Mouse (Mus musculus) gastrocnemius, postnatal 14 days (tissue): ENCODE measurements around the gene Gm35315. TPM values are rescaled to one million over a fixed set of nuclear protein-coding genes. Genes with fewer than 3 reads are reported as not detected.
"Not testable (repeated sequence)": the region's sequence is repeated elsewhere in the genome, so short reads cannot be mapped to it uniquely, and the experiment has no call there.

Experiments used
- DNase-seq: peaks from one replicate; pipeline ENCODE4 v3.0.0; 2021; ENCODE audit warnings: mixed read lengths
- intact Hi-C: fragments of 180-260 bp; cut with DNase I; formaldehyde crosslinking; loops from one replicate; pipeline ENCODE4 v1.15.1; 2025; ENCODE audit warnings: low total_unique reads
- total RNA-seq, 2 experiments: library from RNA; stranded (reverse); gene quantifications; 2 replicates each; pipeline ENCODE4 v1.2.3; 2021

Gene Gm35315
- total RNA-seq, 2 experiments from 2014 or later, result 0.12 to 0.24 TPM

- no peak for DNase-seq
- intact Hi-C loops, result no loop called here
Measured at GRCm38 (mm10) chr5:110102853-110103625, 8.8 kb upstream of the Gm35315 start.

- DNase-seq, result no peak
- intact Hi-C loops, result no loop called here
Measured at GRCm38 (mm10) chr5:110102429-110102828, 8.2 kb upstream of the Gm35315 start.

- peak; percentile 35 for DNase-seq
- intact Hi-C loops, result no loop called here
Measured at GRCm38 (mm10) chr5:110101716-110102347, 7.6 kb upstream of the Gm35315 start.

DNA sequence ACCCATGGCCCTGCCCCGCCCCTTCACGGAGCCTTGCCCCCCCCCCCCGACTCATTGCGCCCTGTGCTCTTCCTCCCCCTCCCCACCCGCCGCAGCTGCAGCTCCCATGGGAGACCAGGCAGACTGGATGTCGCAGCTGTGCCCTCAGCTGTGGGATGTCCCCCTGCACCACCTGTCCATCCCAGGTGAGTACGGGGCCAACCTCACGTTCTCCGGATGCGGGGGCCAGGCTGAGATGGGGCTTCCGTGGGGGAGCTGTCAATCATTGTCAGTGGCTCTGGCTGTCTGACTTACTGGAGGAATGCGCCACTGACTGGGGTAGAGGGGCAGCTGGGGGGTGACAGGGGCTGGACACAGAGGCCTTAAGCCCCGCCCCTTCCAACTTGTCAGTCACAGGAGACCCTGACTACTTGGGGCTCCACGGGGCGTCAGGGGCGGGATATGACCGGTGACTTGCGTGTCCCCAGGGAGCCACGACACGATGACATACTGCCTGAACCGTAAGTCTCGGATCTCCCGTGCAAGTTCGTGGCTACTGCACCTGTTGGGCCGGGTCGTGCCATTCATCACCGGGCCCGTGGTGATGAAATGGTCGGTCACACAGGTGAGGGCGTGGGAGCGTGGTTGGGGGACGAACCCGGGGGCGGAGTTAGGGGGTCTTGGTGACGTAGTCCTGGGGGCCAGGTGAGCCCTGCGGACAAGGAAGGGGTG lies 6.9 kb upstream of the Gm35315 start:
- intact Hi-C loops, result no loop called here
- peak; percentile 5 for DNase-seq

- intact Hi-C loops, result no loop called here
Measured at GRCm38 (mm10) chr5:110099656-110100580, 5.7 kb upstream of the Gm35315 start, which contains the start of gene Plcxd1. Gene Plcxd1, plus strand, starts transcription at chr5:110099969.

DNA sequence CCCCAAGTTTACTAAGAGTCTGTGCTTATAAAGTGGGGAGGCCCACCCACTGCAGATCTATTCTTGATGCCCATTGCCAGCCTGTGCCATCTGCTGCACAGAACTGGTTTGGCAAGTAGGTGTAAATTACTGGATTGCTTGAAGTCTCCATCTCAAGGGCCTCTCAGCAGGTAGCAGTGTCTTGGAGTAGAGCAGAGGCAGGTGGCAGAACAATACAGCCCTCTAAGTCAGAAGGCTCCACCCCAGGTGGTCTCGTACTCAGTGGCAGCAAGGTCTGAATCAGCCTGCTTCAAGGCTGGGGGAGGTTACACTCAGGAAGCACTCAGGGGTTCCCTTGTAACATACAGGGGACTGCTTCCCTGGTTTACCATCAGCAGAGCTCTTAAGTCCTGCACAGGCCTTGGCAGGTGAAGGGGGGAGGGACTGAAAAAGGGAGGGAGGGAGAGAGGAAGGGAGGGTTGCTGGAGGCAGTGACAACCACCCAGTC lies 4.8 kb upstream of the Gm35315 start:
- intact Hi-C loops, result no loop called here
- no peak for DNase-seq

More at GRCm38 (mm10) chr5:110099656-110100580, 5.7 kb upstream of the Gm35315 start, which contains the start of gene Plcxd1:
- DNase-seq, result no peak

DNA sequence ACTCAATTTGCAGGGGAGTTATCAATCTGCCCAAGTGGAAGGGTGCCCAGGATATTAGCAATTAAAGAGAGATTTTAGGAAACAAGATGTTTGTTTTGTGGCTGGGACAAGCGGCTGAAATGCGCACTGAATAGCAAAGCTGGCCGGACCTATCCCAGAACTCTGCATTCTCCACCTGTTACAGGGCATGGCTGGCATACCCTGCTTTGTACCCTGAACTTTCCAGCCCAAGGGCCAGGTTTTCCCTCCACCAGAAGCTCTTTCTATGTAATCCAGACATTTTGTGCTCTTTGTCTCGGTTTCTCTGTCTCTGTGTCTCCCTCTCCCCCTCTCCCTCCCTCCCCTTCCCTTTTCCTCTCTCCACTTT lies 610 bp upstream of the Gm35315 start:
- intact Hi-C loops, result no loop called here

GRCm38 (mm10) chr5:110091546-110091945 lies 2.7 kb downstream of the Gm35315 start:
- intact Hi-C loops, result no loop called here
- no peak for DNase-seq

More for the DNA sequence above, 610 bp upstream of the Gm35315 start:
- no peak for DNase-seq

- intact Hi-C loops, result no loop called here
- no peak for DNase-seq
Measured at GRCm38 (mm10) chr5:110086161-110086866, 7.9 kb downstream of the Gm35315 start.

GRCm38 (mm10) chr5:110082961-110083360 lies 11.3 kb downstream of the Gm35315 start:
- no peak for DNase-seq
- intact Hi-C loops, result no loop called here

- intact Hi-C loops, DNase-seq: not testable (repeated sequence)
Measured at GRCm38 (mm10) chr5:110072413-110072812, 21.8 kb downstream of the Gm35315 start, which contains the start of gene Gm17655. Gene Gm17655, minus strand, starts transcription at chr5:110072513.

- DNase-seq, result peak; percentile 83
- intact Hi-C loops, result no loop called here
Measured at GRCm38 (mm10) chr5:110057637-110058408, 36.4 kb downstream of the Gm35315 start.

Other genes starting within 250 kb of the Gm35315 start
- gene Gm15446, start 171.0 kb downstream of the Gm35315 start, total RNA-seq, result 1 to 10 TPM; 3.2 to 4.8 TPM
- 1 to 10 TPM; 6.0 to 7.3 TPM for gene Zfp932, start 97.9 kb downstream of the Gm35315 start, total RNA-seq
- gene Gm17655, start 21.9 kb downstream of the Gm35315 start, total RNA-seq, result 1 to 10 TPM; 2.5 to 2.8 TPM
- gene Plcxd1, start 5.5 kb upstream of the Gm35315 start, total RNA-seq, result not detected
- 10 to 100 TPM; 11.1 to 14.3 TPM for gene Gtpbp6, start 13.8 kb upstream of the Gm35315 start, total RNA-seq
- gene Zfp605, start 15.7 kb upstream of the Gm35315 start, total RNA-seq, result 1 to 10 TPM; 2.9 to 3.2 TPM
- 10 to 100 TPM; 13.1 TPM for gene Chfr, start 41.4 kb upstream of the Gm35315 start, total RNA-seq
- 10 to 100 TPM; 32.2 to 34.4 TPM for gene Golga3, start 82.3 kb upstream of the Gm35315 start, total RNA-seq
- 10 to 100 TPM; 20.9 to 21.2 TPM for gene Ankle2, start 136.6 kb upstream of the Gm35315 start, total RNA-seq
- 10 to 100 TPM; 20.5 to 23.7 TPM for gene Pgam5, start 175.5 kb upstream of the Gm35315 start, total RNA-seq
- 10 to 100 TPM; 28.5 to 37.3 TPM for gene Pxmp2, start 191.8 kb upstream of the Gm35315 start, total RNA-seq
- 1 to 10 TPM; 2.5 TPM for gene Pole, start 191.9 kb upstream of the Gm35315 start, total RNA-seq
- not detected for gene P2rx2, start 248.8 kb upstream of the Gm35315 start, total RNA-seq